Mouse (Mus musculus) bone marrow macrophage, adult 2 months (primary cell): Measurements from ENCODE around the gene Vsig2.

Source experiments
- CTCF ChIP-seq: IDR thresholded peaks from 2 replicates; pipeline ENCODE4 v1.5.1; 2012; ENCODE audit warnings: low read depth, mild to moderate bottlenecking, low read length, moderate library complexity
- POLR2A ChIP-seq: IDR thresholded peaks from 2 replicates; pipeline ENCODE4 v1.6.1; 2012; ENCODE audit warnings: mild to moderate bottlenecking, low read depth, low read length, borderline replicate concordance

GRCm38 (mm10) chr9:37519995-37520394, 19.1 kb upstream of the Vsig2 start:
- no peak for TF ChIP-seq POLR2A
- no peak for TF ChIP-seq CTCF
